Mouse (Mus musculus): Measurements from ENCODE around the gene Dcaf5.

The Dcaf5 gene

DNA sequence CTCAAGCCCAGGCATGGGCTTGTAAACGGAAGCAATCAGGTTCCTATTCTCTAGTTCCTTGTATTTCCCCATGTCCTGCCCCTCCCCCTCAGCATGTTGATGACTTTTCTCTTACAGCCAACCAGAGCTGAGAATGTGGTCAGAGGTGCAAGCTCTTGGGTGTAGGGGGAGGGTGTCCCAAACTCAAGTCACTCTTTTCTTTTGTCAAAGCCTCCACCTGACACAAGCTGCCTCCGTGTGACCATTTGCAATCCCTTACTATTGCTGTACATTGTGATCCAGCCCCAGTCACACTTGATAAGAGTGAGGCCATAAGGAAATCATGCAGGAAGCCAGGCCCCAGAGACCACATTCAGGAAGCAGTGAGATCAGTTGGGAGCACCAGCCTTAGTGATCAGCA, 104.8 kb downstream of the Dcaf5 start:
- no peak for DNase-seq

- DNase-seq: peak in 1 of 2 experiments; percentile 52
Observed at GRCm38 (mm10) chr12:80330819-80331218, 105.6 kb downstream of the Dcaf5 start.

- peak in 1 of 2 experiments; percentile 26 for DNase-seq
Observed at GRCm38 (mm10) chr12:80329641-80330040, 106.8 kb downstream of the Dcaf5 start.

DNA sequence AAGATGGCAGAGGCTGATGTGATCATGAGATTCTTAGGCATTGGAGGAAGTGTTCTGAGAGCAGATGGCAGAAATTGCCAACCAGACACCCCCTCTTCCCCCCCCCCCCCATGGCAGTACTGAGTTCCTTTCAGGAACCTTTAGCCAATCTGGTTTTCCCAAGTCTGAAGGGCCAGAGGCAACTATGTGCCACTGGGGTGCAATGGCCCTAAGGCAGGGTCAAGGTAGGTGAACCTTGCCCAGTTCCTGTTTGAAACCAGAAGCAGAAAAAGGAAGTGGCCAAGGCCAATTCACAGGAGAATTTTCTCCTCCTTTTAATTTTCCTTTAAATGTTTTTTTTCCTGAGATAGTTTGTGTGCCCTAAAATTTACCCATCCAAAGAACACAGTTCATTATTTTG, 110.4 kb downstream of the Dcaf5 start:
- no peak for DNase-seq

- DNase-seq: no peak
Observed at GRCm38 (mm10) chr12:80324785-80325131, 111.6 kb downstream of the Dcaf5 start.

GRCm38 (mm10) chr12:80324051-80324784, 112.2 kb downstream of the Dcaf5 start:
- DNase-seq: no peak

DNA sequence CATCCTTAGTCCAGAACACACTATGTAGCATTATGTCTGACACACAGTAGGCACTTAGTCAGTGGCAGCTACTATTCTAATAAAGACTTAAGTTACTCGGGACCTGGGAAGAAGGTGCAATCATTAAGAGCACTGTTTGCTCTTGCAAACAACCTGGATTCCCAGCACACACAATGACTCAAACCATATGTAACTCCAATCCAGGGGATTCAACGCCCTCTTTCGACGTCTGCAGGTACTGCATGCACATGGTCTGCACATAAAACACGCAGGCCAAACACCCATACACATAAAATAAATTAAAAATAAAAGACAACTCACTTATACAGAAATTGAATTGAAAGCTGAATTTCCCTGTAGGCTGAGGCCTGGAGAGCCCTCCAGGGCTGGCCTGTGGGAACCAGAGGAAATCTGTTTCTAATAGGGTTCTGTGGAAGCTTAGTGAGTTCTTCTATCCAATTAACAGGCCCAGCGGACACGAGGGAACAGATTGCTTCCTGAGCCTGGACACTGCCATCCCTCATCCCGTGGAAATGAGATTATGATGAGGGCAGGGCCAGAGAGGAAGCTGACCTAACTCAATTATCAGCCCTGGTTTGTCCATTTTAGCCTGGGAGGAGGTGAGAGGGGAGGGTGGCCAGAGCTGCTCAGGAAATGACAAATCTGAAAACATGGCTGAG, 112.9 kb downstream of the Dcaf5 start:
- no peak for DNase-seq

DNA sequence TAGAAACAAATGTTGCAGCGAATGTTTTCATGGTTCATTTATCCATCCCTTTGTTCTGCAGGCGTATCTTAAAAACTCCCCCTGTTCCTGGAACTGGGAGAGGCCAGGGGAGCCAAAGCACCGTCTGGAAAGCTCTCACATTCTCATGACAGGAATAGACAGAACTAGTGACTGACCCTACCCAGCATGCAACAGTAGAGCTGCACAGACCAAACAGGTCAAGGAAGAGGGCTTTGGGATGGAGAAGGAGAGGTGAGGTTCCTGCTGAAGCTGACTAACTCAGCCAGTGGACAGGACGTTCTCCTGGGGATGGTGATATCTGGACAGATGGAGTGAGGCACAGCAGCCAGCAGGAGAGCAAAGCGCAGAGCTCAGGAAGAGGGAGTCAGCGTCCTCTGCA, 113.9 kb downstream of the Dcaf5 start:
- DNase-seq: no peak

- no peak for DNase-seq
Observed at GRCm38 (mm10) chr12:80319062-80319461, 117.3 kb downstream of the Dcaf5 start.

DNA sequence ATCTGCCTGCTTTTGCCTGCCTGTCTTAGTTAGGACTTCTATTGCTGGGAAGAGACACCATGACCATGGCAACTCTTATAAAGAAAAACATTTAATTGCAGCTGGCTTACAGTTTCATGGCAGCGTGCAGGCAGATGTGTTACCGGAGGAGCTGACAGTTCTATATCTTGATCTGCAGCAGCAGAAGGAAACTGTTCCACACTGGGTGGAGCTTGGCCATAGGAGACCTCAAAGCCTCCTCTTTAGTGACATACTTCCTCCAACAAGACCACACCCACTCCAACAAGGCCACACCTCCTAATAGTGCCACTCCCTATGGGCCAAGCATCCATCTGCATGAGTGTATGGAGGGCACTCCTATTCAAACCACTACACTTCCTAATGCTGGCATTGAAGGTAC, 121.1 kb downstream of the Dcaf5 start:
- no peak for DNase-seq

- no peak for DNase-seq
Observed at GRCm38 (mm10) chr12:80311959-80312669, 124.3 kb downstream of the Dcaf5 start.

DNA sequence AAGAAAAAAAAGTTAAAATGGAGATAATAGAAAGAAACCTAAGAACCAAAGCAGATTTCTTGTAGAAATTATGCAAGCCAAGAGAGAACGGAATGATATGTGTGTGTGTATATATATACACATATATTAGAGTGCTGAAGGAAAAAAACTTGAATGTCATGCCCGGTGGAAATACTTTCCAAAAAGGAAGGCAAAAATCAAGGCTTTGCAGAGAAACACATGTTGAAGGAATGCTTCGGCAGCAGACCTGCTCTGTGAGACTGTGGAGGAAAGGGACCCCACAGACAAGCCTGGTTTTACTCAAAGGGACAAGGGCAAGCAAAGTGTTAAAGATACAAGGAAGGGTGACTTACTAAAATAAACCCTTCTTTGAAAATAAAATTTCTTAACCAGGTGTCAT, 128.8 kb downstream of the Dcaf5 start:
- DNase-seq: no peak

GRCm38 (mm10) chr12:80304518-80304917, 131.9 kb downstream of the Dcaf5 start:
- DNase-seq: no peak

- no peak for DNase-seq
Observed at GRCm38 (mm10) chr12:80300833-80301456, 135.5 kb downstream of the Dcaf5 start.

- no peak for DNase-seq
Observed at GRCm38 (mm10) chr12:80298714-80299113, 137.7 kb downstream of the Dcaf5 start.

- DNase-seq: peak in 1 of 2 experiments; percentile 26
Observed at GRCm38 (mm10) chr12:80291895-80292435, 144.4 kb downstream of the Dcaf5 start.

GRCm38 (mm10) chr12:80290964-80291363, 145.4 kb downstream of the Dcaf5 start:
- DNase-seq: no peak

- DNase-seq: no peak
Observed at GRCm38 (mm10) chr12:80290483-80290882, 145.9 kb downstream of the Dcaf5 start.

DNA sequence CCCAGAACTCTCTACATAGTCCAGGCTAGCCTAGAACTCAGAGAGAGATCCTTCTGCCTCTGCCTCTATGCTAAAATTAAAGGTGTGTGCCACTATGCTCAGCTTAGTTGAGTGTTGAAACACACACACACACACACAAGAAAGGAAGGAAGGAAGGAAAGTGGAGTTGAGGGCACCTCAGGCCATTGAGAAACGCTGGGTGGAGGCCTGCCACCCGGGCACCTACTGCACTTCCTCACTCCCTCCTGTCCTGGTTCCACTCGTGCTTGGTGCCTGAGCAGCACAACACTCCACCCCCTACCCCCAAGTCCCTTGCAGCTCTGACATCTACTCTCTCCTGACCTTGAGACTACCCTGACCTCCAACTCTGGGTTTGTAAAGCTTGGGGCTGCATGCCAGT, 146.7 kb downstream of the Dcaf5 start:
- DNase-seq: no peak

DNA sequence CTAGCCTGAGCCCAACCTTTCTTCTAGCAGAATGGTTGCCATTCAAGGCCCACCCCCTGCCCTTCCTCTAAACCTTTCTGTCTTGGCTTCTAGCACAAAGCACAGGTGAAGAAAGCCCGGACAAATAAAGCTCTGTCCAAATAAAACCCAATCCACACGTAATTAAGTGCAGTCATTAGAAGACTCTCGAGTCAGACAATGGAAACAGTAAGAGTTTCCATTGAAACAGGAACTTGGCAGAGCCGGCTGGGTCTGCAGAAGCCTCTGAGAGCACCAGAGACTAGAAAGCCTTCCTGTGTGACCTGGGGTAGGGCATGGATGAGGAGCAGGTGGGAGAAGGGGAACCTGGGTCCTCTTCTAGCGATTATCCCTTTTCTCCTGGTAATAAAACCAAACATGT, 150.5 kb downstream of the Dcaf5 start:
- no peak for DNase-seq
